Mouse (Mus musculus): ENCODE results near the gene Dnajc6.
A peak's percentile ranks its signal among the peaks of the same experiment; 100 is the strongest.

Dnajc6 gene

GRCm38 (mm10) chr4:101496534-101497237, at the start of gene Dnajc6:
Dnajc6 (plus strand) TSS chr4:101496648.
- peak; percentile 51 for DNase-seq (ENCODE audit: extremely low spot score)

- no peak for DNase-seq (ENCODE audit: extremely low spot score)
These were observed 47.7 kb upstream of the Dnajc6 start for GRCm38 (mm10) chr4:101448701-101449100.

- no peak for DNase-seq (ENCODE audit: extremely low spot score)
These were observed 47.1 kb upstream of the Dnajc6 start for GRCm38 (mm10) chr4:101449344-101449743.

GRCm38 (mm10) chr4:101450150-101450780, 46.2 kb upstream of the Dnajc6 start:
- DNase-seq (ENCODE audit: extremely low spot score): no peak

GRCm38 (mm10) chr4:101451089-101451488, 45.4 kb upstream of the Dnajc6 start:
- DNase-seq (ENCODE audit: extremely low spot score): no peak

GRCm38 (mm10) chr4:101452829-101453228, 43.6 kb upstream of the Dnajc6 start:
- DNase-seq (ENCODE audit: extremely low spot score): no peak

GRCm38 (mm10) chr4:101457176-101457575, 39.3 kb upstream of the Dnajc6 start:
- DNase-seq (ENCODE audit: extremely low spot score): no peak

- peak; percentile 29 for DNase-seq (ENCODE audit: extremely low spot score)
These were observed 38.1 kb upstream of the Dnajc6 start for GRCm38 (mm10) chr4:101458341-101458740.

- DNase-seq (ENCODE audit: extremely low spot score): no peak
These were observed 37.1 kb upstream of the Dnajc6 start for GRCm38 (mm10) chr4:101459358-101459757.

- no peak for DNase-seq (ENCODE audit: extremely low spot score)
These were observed 36.3 kb upstream of the Dnajc6 start for GRCm38 (mm10) chr4:101460114-101460513.

GRCm38 (mm10) chr4:101462065-101462464, 34.4 kb upstream of the Dnajc6 start:
- no peak for DNase-seq (ENCODE audit: extremely low spot score)

GRCm38 (mm10) chr4:101466264-101466663, 30.2 kb upstream of the Dnajc6 start:
- no peak for DNase-seq (ENCODE audit: extremely low spot score)

GRCm38 (mm10) chr4:101469242-101469641, 27.2 kb upstream of the Dnajc6 start:
- DNase-seq (ENCODE audit: extremely low spot score): no peak

GRCm38 (mm10) chr4:101470543-101470942, 25.9 kb upstream of the Dnajc6 start:
- no peak for DNase-seq (ENCODE audit: extremely low spot score)

- DNase-seq (ENCODE audit: extremely low spot score): no peak
These were observed 23.7 kb upstream of the Dnajc6 start for GRCm38 (mm10) chr4:101472767-101473166.

- no peak for DNase-seq (ENCODE audit: extremely low spot score)
These were observed 6.0 kb upstream of the Dnajc6 start for GRCm38 (mm10) chr4:101490320-101490917.

GRCm38 (mm10) chr4:101491704-101492103, 4.7 kb upstream of the Dnajc6 start:
- DNase-seq (ENCODE audit: extremely low spot score): no peak

- DNase-seq (ENCODE audit: extremely low spot score): no peak
These were observed 2.7 kb upstream of the Dnajc6 start for GRCm38 (mm10) chr4:101493611-101494197.

- no peak for DNase-seq (ENCODE audit: extremely low spot score)
These were observed 287 bp upstream of the Dnajc6 start for GRCm38 (mm10) chr4:101496188-101496533.

GRCm38 (mm10) chr4:101497336-101497735, 888 bp downstream of the Dnajc6 start:
- no peak for DNase-seq (ENCODE audit: extremely low spot score)

- no peak for DNase-seq (ENCODE audit: extremely low spot score)
These were observed 8.1 kb downstream of the Dnajc6 start for GRCm38 (mm10) chr4:101504470-101505007.

GRCm38 (mm10) chr4:101505966-101506365, 9.5 kb downstream of the Dnajc6 start:
- no peak for DNase-seq (ENCODE audit: extremely low spot score)

Measured in embryo, embryonic 9.5 days (tissue).